Comparison of ENCODE assay signal across 20 mouse cellular contexts in the genomic region with DNA sequence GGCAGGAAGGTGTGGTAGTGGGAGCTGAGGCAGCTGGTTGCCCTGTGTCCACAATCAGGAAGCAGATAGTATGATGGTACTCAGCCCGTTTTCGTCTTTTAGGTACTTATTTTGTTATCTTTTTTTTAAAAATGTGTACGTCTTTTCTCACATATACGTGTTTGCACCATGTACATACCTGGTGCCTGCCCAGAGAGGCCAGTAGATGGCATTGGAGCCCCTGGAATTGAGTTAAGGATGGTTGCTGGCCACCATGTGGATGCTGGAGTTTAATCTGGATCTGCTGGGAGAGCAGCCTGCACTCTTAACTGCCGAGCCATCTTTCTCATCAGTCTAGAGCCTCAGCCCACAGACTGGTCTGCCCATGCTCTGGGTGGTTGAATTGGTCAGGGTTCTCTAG. TPM values are rescaled to one million over a fixed set of nuclear protein-coding genes. Genes with fewer than 3 reads are reported as not detected.
DNase-seq lines count a peak whose midpoint lies in the region; ATAC-seq and TF ChIP-seq lines count a peak whose summit lies in the region.
"Had no signal": no experiment of that assay in that cellular context is flagged by ENCODE, and none has a peak within 500 bp of the region (broad histone marks: within the 10 kb centered on the region; RNA-seq: fewer than 3 reads in every experiment).

No protein-coding gene starts in this region.

- H3K27me3 ChIP-seq in forebrain, postnatal 0 days (ENCODE audit: insufficient read depth, low read length), result no peaks in the 10 kb centered on the region
- H3K27me3 ChIP-seq in forebrain, embryonic 10.5 days (ENCODE audit: poor library complexity, severe bottlenecking), result peaks cover 15% of the 10 kb centered on the region
- H3K27me3 ChIP-seq in midbrain, postnatal 0 days (ENCODE audit: insufficient read depth, low read length), result no peaks in the 10 kb centered on the region
- no peaks in the 10 kb centered on the region for H3K27me3 ChIP-seq in midbrain, embryonic 16.5 days (ENCODE audit: control insufficient read depth, insufficient read depth, low read depth, low read length)
- H3K27me3 ChIP-seq: midbrain, embryonic 13.5 days had no signal

- H3K4me3 ChIP-seq in forebrain, postnatal 0 days (ENCODE audit: low read depth, low read length), result no peak overlapping the region
- H3K4me3 ChIP-seq in forebrain, embryonic 10.5 days, result no peak overlapping the region
- H3K4me3 ChIP-seq in layer of hippocampus, adult 2 months, result no peak overlapping the region
- no peak overlapping the region for H3K4me3 ChIP-seq in midbrain, postnatal 0 days (ENCODE audit: low read depth, low read length)
- no peak overlapping the region for H3K4me3 ChIP-seq in midbrain, embryonic 16.5 days (ENCODE audit: low read depth, low read length)
- H3K4me3 ChIP-seq: embryonic facial prominence, embryonic 13.5 days; liver, embryonic 15.5 days; midbrain, embryonic 13.5 days had no signal

- no peaks in the 10 kb centered on the region for H3K9me3 ChIP-seq in forebrain, postnatal 0 days (ENCODE audit: low read length)
- H3K9me3 ChIP-seq in forebrain, embryonic 10.5 days, result no peaks in the 10 kb centered on the region
- H3K9me3 ChIP-seq in midbrain, postnatal 0 days (ENCODE audit: low read length), result no peaks in the 10 kb centered on the region
- H3K9me3 ChIP-seq in midbrain, embryonic 16.5 days (replicated peaks; ENCODE audit: control insufficient read depth, low read length, poor library complexity, severe bottlenecking), result no peaks in the 10 kb centered on the region
- H3K9me3 ChIP-seq: embryonic facial prominence, embryonic 13.5 days; liver, embryonic 15.5 days had no signal

- ATAC-seq in forebrain, postnatal 0 days, result no peak
- ATAC-seq in midbrain, postnatal 0 days (ENCODE audit: low FRiP score), result no peak
- ATAC-seq in midbrain, embryonic 16.5 days, result no peak
- no peak for ATAC-seq in megakaryocyte progenitor cell, adult 5-6 weeks (replicated peaks; ENCODE audit: poor library complexity)
- ATAC-seq: midbrain, embryonic 13.5 days had no signal

- H3K9ac ChIP-seq in forebrain, postnatal 0 days, result no peak overlapping the region
- H3K9ac ChIP-seq in midbrain, postnatal 0 days (replicated peaks; ENCODE audit: low read length, poor library complexity, severe bottlenecking), result no peak overlapping the region
- H3K9ac ChIP-seq in midbrain, embryonic 16.5 days (ENCODE audit: low read depth, low read length), result no peak overlapping the region
- H3K9ac ChIP-seq: embryonic facial prominence, embryonic 13.5 days; hindbrain, embryonic 14.5 days; liver, embryonic 15.5 days; midbrain, embryonic 13.5 days had no signal

- H3K4me2 ChIP-seq in forebrain, postnatal 0 days (ENCODE audit: low read depth), result no peak overlapping the region
- no peak overlapping the region for H3K4me2 ChIP-seq in midbrain, postnatal 0 days (ENCODE audit: low read depth, low read length, poor library complexity, severe bottlenecking)
- H3K4me2 ChIP-seq in midbrain, embryonic 16.5 days (ENCODE audit: low read length), result no peak overlapping the region
- H3K4me2 ChIP-seq: embryonic facial prominence, embryonic 13.5 days; hindbrain, embryonic 14.5 days; liver, embryonic 15.5 days; midbrain, embryonic 13.5 days had no signal

- no peaks in the 10 kb centered on the region for H3K4me1 ChIP-seq in forebrain, postnatal 0 days (ENCODE audit: insufficient read depth)
- H3K4me1 ChIP-seq in forebrain, embryonic 10.5 days, result 0 out of 2 replicates have a peak, but pooled peaks cover 5% of the 10 kb centered on the region
- H3K4me1 ChIP-seq in midbrain, postnatal 0 days (ENCODE audit: insufficient read depth, low read length), result no peaks in the 10 kb centered on the region
- H3K4me1 ChIP-seq in midbrain, embryonic 16.5 days (ENCODE audit: control insufficient read depth, insufficient read depth, low read length), result no peaks in the 10 kb centered on the region
- H3K4me1 ChIP-seq: midbrain, embryonic 13.5 days had no signal

- peak; percentile 33 for TF ChIP-seq CTCF in forebrain, postnatal 0 days (IDR thresholded peaks at IDR 0.05; ENCODE audit: low read depth)
- peak; percentile 64 for TF ChIP-seq CTCF in layer of hippocampus, adult 2 months (conservative IDR thresholded peaks at IDR 0.05)
- peak; percentile 46 for TF ChIP-seq CTCF in midbrain, postnatal 0 days (IDR thresholded peaks at IDR 0.05)

- no peak overlapping the region for H3K27ac ChIP-seq in forebrain, postnatal 0 days (ENCODE audit: low read depth, low read length)
- no peak overlapping the region for H3K27ac ChIP-seq in forebrain, embryonic 10.5 days
- no peak overlapping the region for H3K27ac ChIP-seq in layer of hippocampus, adult 2 months
- H3K27ac ChIP-seq in midbrain, postnatal 0 days (ENCODE audit: low read depth, low read length), result no peak overlapping the region
- no peak overlapping the region for H3K27ac ChIP-seq in midbrain, embryonic 16.5 days (ENCODE audit: low read length)
- H3K27ac ChIP-seq: embryonic facial prominence, embryonic 13.5 days; hindbrain, embryonic 14.5 days; liver, embryonic 15.5 days; midbrain, embryonic 13.5 days had no signal

- no peaks in the 10 kb centered on the region for H3K36me3 ChIP-seq in forebrain, postnatal 0 days (ENCODE audit: insufficient read depth)
- no peaks in the 10 kb centered on the region for H3K36me3 ChIP-seq in forebrain, embryonic 10.5 days (replicated peaks)
- no peaks in the 10 kb centered on the region for H3K36me3 ChIP-seq in midbrain, postnatal 0 days (ENCODE audit: insufficient read depth, low read length)
- no peaks in the 10 kb centered on the region for H3K36me3 ChIP-seq in midbrain, embryonic 16.5 days (ENCODE audit: control insufficient read depth, insufficient read depth, low read length)
- H3K36me3 ChIP-seq: embryonic facial prominence, embryonic 13.5 days; liver, embryonic 15.5 days; midbrain, embryonic 13.5 days had no signal

- WGBS in forebrain, postnatal 0 days, result 76% methylated on average over 5 of the region's 5 CpGs
- 72% methylated on average over 5 of the region's 5 CpGs for WGBS in forebrain, embryonic 10.5 days
- 79% methylated on average over 5 of the region's 5 CpGs for WGBS in midbrain, postnatal 0 days
- WGBS in midbrain, embryonic 16.5 days, result 71% methylated on average over 5 of the region's 5 CpGs

- intact Hi-C loops in left cerebral cortex, postnatal 10 days (cut with DNase I), result no loop called here

- DNase-seq in forebrain, postnatal 0 days, result no peak
- DNase-seq in forebrain, embryonic 10.5 days (ENCODE audit: extremely low spot score, low spot score), result no peak
- DNase-seq in layer of hippocampus, adult 2 months (ENCODE audit: low spot score in 2 of 2), result no peak
- no peak for DNase-seq in layer of hippocampus, adult 11-12 months (ENCODE audit: low spot score)
- no peak for DNase-seq in midbrain, postnatal 0 days (ENCODE audit: low spot score)
- no peak for DNase-seq in left cerebral cortex, postnatal 10 days (ENCODE audit: extremely low spot score in 1 of 2, low spot score in 2 of 2)
- DNase-seq: adrenal gland, adult 2 months; cerebellum, adult 11 months; cerebellum, postnatal 25 days; gastrocnemius, postnatal 10 days; heart, postnatal 10 days; kidney, adult 11 months; kidney, postnatal 36 days had no signal

RNA-seq across cellular contexts. Expression of a gene that starts 6.0 kb away (rescaled TPM):
- 15.0 and 16.4 TPM in 2 replicates for total RNA-seq in forebrain, postnatal 0 days (2014; rRNA removed)
- 9.6 and 10.1 TPM in 2 replicates for polyA plus RNA-seq in forebrain, postnatal 0 days (2015; fragmentation: Nextera tagmentation; extraction: Ambion mirVana)
- polyA plus RNA-seq in forebrain, embryonic 10.5 days (2016; fragmentation: Nextera tagmentation; extraction: Ambion mirVana), result 0.12 and 0.38 TPM in 2 replicates
- total RNA-seq in layer of hippocampus, adult 2 months (2021), result 10 to 100 TPM; 19.5 to 20.0 TPM
- total RNA-seq in midbrain, postnatal 0 days (2014; rRNA removed), result 22.1 and 25.1 TPM in 2 replicates
- polyA plus RNA-seq in midbrain, postnatal 0 days (2015; fragmentation: Nextera tagmentation; extraction: Ambion mirVana), result 10.8 and 11.1 TPM in 2 replicates
- polyA plus RNA-seq in midbrain, embryonic 16.5 days (2015; fragmentation: Nextera tagmentation; extraction: Ambion mirVana), result 8.2 and 10.4 TPM in 2 replicates
- 0.12 TPM in 1 of 2 replicates, not detected in the other for total RNA-seq in megakaryocyte progenitor cell, adult 5-6 weeks (2015)
- not detected in 2 replicates for total RNA-seq in megakaryocyte progenitor cell, adult 5-6 weeks (2017)
- total RNA-seq in left cerebral cortex, postnatal 10 days (2021), result 10 to 100 TPM; 12.0 to 16.5 TPM
- total RNA-seq: neutrophil, adult 5-6 weeks had no signal

RNA-seq across cellular contexts. Expression of a gene that starts 9.2 kb away (rescaled TPM):
- 0.69 and 2.1 TPM in 2 replicates for total RNA-seq in forebrain, postnatal 0 days (2014; rRNA removed)
- 0.36 TPM in 1 of 2 replicates, not detected in the other for polyA plus RNA-seq in forebrain, postnatal 0 days (2015; fragmentation: Nextera tagmentation; extraction: Ambion mirVana)
- 0.12 and 0.79 TPM in 2 replicates for polyA plus RNA-seq in forebrain, embryonic 10.5 days (2016; fragmentation: Nextera tagmentation; extraction: Ambion mirVana)
- total RNA-seq in layer of hippocampus, adult 2 months (2021), result 1 to 10 TPM; 1.5 to 1.8 TPM
- 0.11 and 0.71 TPM in 2 replicates for total RNA-seq in midbrain, postnatal 0 days (2014; rRNA removed)
- polyA plus RNA-seq in midbrain, postnatal 0 days (2015; fragmentation: Nextera tagmentation; extraction: Ambion mirVana), result 0.23 TPM in 1 of 2 replicates, not detected in the other
- polyA plus RNA-seq in midbrain, embryonic 16.5 days (2015; fragmentation: Nextera tagmentation; extraction: Ambion mirVana), result 0.16 and 0.31 TPM in 2 replicates
- 0.59 TPM in 1 of 2 replicates, not detected in the other for total RNA-seq in megakaryocyte progenitor cell, adult 5-6 weeks (2015)
- 0.24 TPM in 1 of 2 replicates, not detected in the other for total RNA-seq in megakaryocyte progenitor cell, adult 5-6 weeks (2017)
- 1 to 10 TPM in 1 of 2 experiments, under 1 TPM in 1; 0.91 to 1.1 TPM for total RNA-seq in left cerebral cortex, postnatal 10 days (2021)
- total RNA-seq: neutrophil, adult 5-6 weeks had no signal

RNA-seq across cellular contexts. Expression of a gene that starts 55.0 kb away (rescaled TPM):
- total RNA-seq in forebrain, postnatal 0 days (2014; rRNA removed), result 96.6 and 99.3 TPM in 2 replicates
- polyA plus RNA-seq in forebrain, postnatal 0 days (2015; fragmentation: Nextera tagmentation; extraction: Ambion mirVana), result 137 and 150 TPM in 2 replicates
- polyA plus RNA-seq in forebrain, embryonic 10.5 days (2016; fragmentation: Nextera tagmentation; extraction: Ambion mirVana), result 73.0 and 75.0 TPM in 2 replicates
- total RNA-seq in layer of hippocampus, adult 2 months (2021), result 100 to 1,000 TPM; 150 to 159 TPM
- 78.9 and 89.1 TPM in 2 replicates for total RNA-seq in midbrain, postnatal 0 days (2014; rRNA removed)
- 177 and 189 TPM in 2 replicates for polyA plus RNA-seq in midbrain, postnatal 0 days (2015; fragmentation: Nextera tagmentation; extraction: Ambion mirVana)
- 133 and 141 TPM in 2 replicates for polyA plus RNA-seq in midbrain, embryonic 16.5 days (2015; fragmentation: Nextera tagmentation; extraction: Ambion mirVana)
- 32.4 and 41.8 TPM in 2 replicates for total RNA-seq in megakaryocyte progenitor cell, adult 5-6 weeks (2015)
- 66.7 and 69.5 TPM in 2 replicates for total RNA-seq in megakaryocyte progenitor cell, adult 5-6 weeks (2017)
- total RNA-seq in left cerebral cortex, postnatal 10 days (2021), result 100 to 1,000 TPM; 110 to 113 TPM

Comparison
In these comparisons a context has a peak if more than half of its experiments do, and no peak if none do; other contexts are left out.
1. RNA of a gene that starts 6.0 kb away (total RNA-seq): 22.1 to 25.1 TPM in midbrain, postnatal 0 days, 19.5 to 20.0 TPM in layer of hippocampus, adult 2 months, 12.0 to 16.5 TPM in left cerebral cortex, postnatal 10 days and 15.0 to 16.4 TPM in forebrain, postnatal 0 days; 0.12 TPM in megakaryocyte progenitor cell, adult 5-6 weeks; every median in the first group is over 10 times any median in the second.
2. Peak in every context shown above with its lines, with median percentiles within 50 percentile points of each other: CTCF ChIP-seq.